Mouse (Mus musculus): ENCODE measurements around the gene Tmed8. TPM values are rescaled to one million over a fixed set of nuclear protein-coding genes. Genes with fewer than 3 reads are reported as not detected.

Gene Tmed8
- total and polyA plus RNA-seq, 3 experiments = 27.3 to 34.8 (median 27.9) TPM

GRCm38 (mm10) chr12:87236882-87237483, 36.7 kb upstream of the Tmed8 start (continued):
- no peak for TF ChIP-seq GABPA (IDR thresholded peaks at IDR 0.05; ENCODE audit: insufficient replicate concordance, low read depth, low read length)
- TF ChIP-seq UBTF (IDR thresholded peaks at IDR 0.05; ENCODE audit: low read depth, low read length) = no peak
- no peak for TF ChIP-seq RCOR1 (conservative IDR thresholded peaks at IDR 0.05; ENCODE audit: low read depth, low read length)
- 0 out of 2 replicates have a peak, but pooled peaks have one; percentile 13 for TF ChIP-seq ELF1 (IDR thresholded peaks at IDR 0.05; ENCODE audit: low read depth, low read length)
- TF ChIP-seq EP300 (IDR thresholded peaks at IDR 0.05; ENCODE audit: low read length) = peak; percentile 65
- peak; percentile 39; the same call in 1 of the 2 replicates for TF ChIP-seq JUN (IDR thresholded peaks at IDR 0.05; ENCODE audit: insufficient read depth, low read depth, low read length)
- no peak for TF ChIP-seq NELFE (IDR thresholded peaks at IDR 0.05; ENCODE audit: low read depth, low read length)
- no peak for TF ChIP-seq CHD1 (IDR thresholded peaks at IDR 0.05; ENCODE audit: low read depth, low read length)

- no peak overlapping the region for H3K4me3 ChIP-seq (replicated peaks in 1 of 3; ENCODE audit: low read depth in 2 of 3, low read length in 2 of 3, poor library complexity in 1 of 3)
- H3K27me3 ChIP-seq (replicated peaks) = no peaks in the 10 kb centered on the region
- H3K9me3 ChIP-seq (replicated peaks; ENCODE audit: low read length) = peaks cover 5% of the 10 kb centered on the region
- H3K79me2 ChIP-seq (replicated peaks; ENCODE audit: control insufficient read depth, extremely low read depth, insufficient read depth, poor library complexity, severe bottlenecking) = no peaks in the 10 kb centered on the region
- dilution Hi-C loops (cut with MboI; ENCODE audit: extremely low pct_ligation_motif_present, extremely low pct_unique_long_range_greater_than_20kb, low sequenced_read_pairs) (no loop called here), in situ Hi-C loops (cut with MboI; ENCODE audit: low pct_ligation_motif_present, low pct_unique_long_range_greater_than_20kb, low sequenced_read_pairs) (no loop called here)
- no peak for DNase-seq (ENCODE audit: extremely low read depth)
- peaks cover 0 to 6% of the 10 kb centered on the region in 2 experiments for H3K36me3 ChIP-seq (replicated peaks in 1 of 2; ENCODE audit: control insufficient read depth in 1 of 2, insufficient read depth in 1 of 2, low read length in 1 of 2)
- no peak overlapping the region for H3K9ac ChIP-seq (ENCODE audit: insufficient read depth, low read depth)
- no peak overlapping the region for H3K27ac ChIP-seq (ENCODE audit: insufficient read depth, low read depth)
- H3K4me2 ChIP-seq (ENCODE audit: insufficient read depth, low read depth, poor library complexity, severe bottlenecking) = no peak overlapping the region
- TF ChIP-seq ZNF384 (IDR thresholded peaks at IDR 0.05; ENCODE audit: low read depth, low read length) (no peak), POLR2A (IDR thresholded peaks at IDR 0.05; ENCODE audit: low read depth, low read length) (no peak), ZMIZ1 (IDR thresholded peaks at IDR 0.05; ENCODE audit: low read depth, low read length) (no peak), ELF1 (IDR thresholded peaks at IDR 0.05; ENCODE audit: low read depth, low read length) (no peak), RCOR1 (conservative IDR thresholded peaks at IDR 0.05; ENCODE audit: low read depth, low read length) (no peak), JUND (conservative IDR thresholded peaks at IDR 0.05; ENCODE audit: low read depth, low read length) (no peak), CHD2 (IDR thresholded peaks at IDR 0.05; ENCODE audit: low read length) (no peak)
- peaks cover 0 to 20% of the 10 kb centered on the region in 2 experiments; a peak in 2 of 4 replicates for H3K4me1 ChIP-seq (ENCODE audit: control insufficient read depth in 1 of 2, insufficient read depth in 2 of 2)
Measured at GRCm38 (mm10) chr12:87230379-87230895, 30.2 kb upstream of the Tmed8 start.

GRCm38 (mm10) chr12:87229633-87230032, 29.4 kb upstream of the Tmed8 start:
- Histone ChIP-seq H3K4me1 (ENCODE audit: control insufficient read depth in 1 of 2, insufficient read depth in 2 of 2) (peaks cover 0 to 20% of the 10 kb centered on the region in 2 experiments; a peak in 2 of 4 replicates), H3K4me2 (ENCODE audit: insufficient read depth, low read depth, poor library complexity, severe bottlenecking) (no peak overlapping the region), H3K9ac (ENCODE audit: insufficient read depth, low read depth) (no peak overlapping the region), H3K4me3 (replicated peaks in 1 of 3; ENCODE audit: low read depth in 2 of 3, low read length in 2 of 3, poor library complexity in 1 of 3) (no peak overlapping the region), H3K79me2 (replicated peaks; ENCODE audit: control insufficient read depth, extremely low read depth, insufficient read depth, poor library complexity, severe bottlenecking) (no peaks in the 10 kb centered on the region), H3K27me3 (replicated peaks) (no peaks in the 10 kb centered on the region), H3K9me3 (replicated peaks; ENCODE audit: low read length) (peaks cover 5% of the 10 kb centered on the region), H3K27ac (ENCODE audit: insufficient read depth, low read depth) (no peak overlapping the region), H3K36me3 (replicated peaks in 1 of 2; ENCODE audit: control insufficient read depth in 1 of 2, insufficient read depth in 1 of 2, low read length in 1 of 2) (peaks cover 0 to 10% of the 10 kb centered on the region in 2 experiments)
- dilution Hi-C loops (cut with MboI; ENCODE audit: extremely low pct_ligation_motif_present, extremely low pct_unique_long_range_greater_than_20kb, low sequenced_read_pairs) (no loop called here), in situ Hi-C loops (cut with MboI; ENCODE audit: low pct_ligation_motif_present, low pct_unique_long_range_greater_than_20kb, low sequenced_read_pairs) (no loop called here)
- TF ChIP-seq ETS1 (conservative IDR thresholded peaks at IDR 0.05; ENCODE audit: low read depth, low read length) = no peak
- no peak for TF ChIP-seq UBTF (IDR thresholded peaks at IDR 0.05; ENCODE audit: low read depth, low read length)
- no peak for TF ChIP-seq RCOR1 (conservative IDR thresholded peaks at IDR 0.05; ENCODE audit: low read depth, low read length)
- TF ChIP-seq ZC3H11A (IDR thresholded peaks at IDR 0.05; ENCODE audit: low read depth, low read length) = no peak
- no peak for TF ChIP-seq PAX5 (IDR thresholded peaks at IDR 0.05; ENCODE audit: low read length)
- no peak for TF ChIP-seq EP300 (IDR thresholded peaks at IDR 0.05; ENCODE audit: low read length)
- TF ChIP-seq BHLHE40 (IDR thresholded peaks at IDR 0.05; ENCODE audit: low read depth, low read length) = no peak
- TF ChIP-seq MEF2A (IDR thresholded peaks at IDR 0.05; ENCODE audit: borderline replicate concordance, low read depth, low read length) = no peak
- TF ChIP-seq MAX (IDR thresholded peaks at IDR 0.05; ENCODE audit: low read length) = no peak
- TF ChIP-seq RAD21 (IDR thresholded peaks at IDR 0.05; ENCODE audit: low read depth, low read length) = no peak
- TF ChIP-seq CHD2 (IDR thresholded peaks at IDR 0.05; ENCODE audit: low read length) = no peak
- no peak for TF ChIP-seq JUND (conservative IDR thresholded peaks at IDR 0.05; ENCODE audit: low read depth, low read length)
- no peak for TF ChIP-seq POLR2A (IDR thresholded peaks at IDR 0.05; ENCODE audit: low read depth, low read length)
- no peak for TF ChIP-seq JUN (IDR thresholded peaks at IDR 0.05; ENCODE audit: insufficient read depth, low read depth, low read length)
- no peak for TF ChIP-seq E2F4 (IDR thresholded peaks at IDR 0.05; ENCODE audit: insufficient replicate concordance, low read depth, low read length)
- no peak for TF ChIP-seq MAFK (IDR thresholded peaks at IDR 0.05; ENCODE audit: insufficient replicate concordance, low read length)
- TF ChIP-seq SMC3 (IDR thresholded peaks at IDR 0.05; ENCODE audit: low read depth, low read length) = no peak
- no peak for TF ChIP-seq TCF12 (IDR thresholded peaks at IDR 0.05; ENCODE audit: low read depth, low read length)
- no peak for TF ChIP-seq MAZ (IDR thresholded peaks at IDR 0.05; ENCODE audit: low read depth, low read length)
- TF ChIP-seq SIN3A (IDR thresholded peaks at IDR 0.05; ENCODE audit: low read length) = no peak
- no peak for DNase-seq (ENCODE audit: extremely low read depth)

Data from CH12.LX (cell line).